Mouse (Mus musculus) cerebral cortex, adult 2 months (tissue): ENCODE data around the gene Dph5.

Experiments used
- WGBS: fragments of 180-500 bp; shearing (Covaris S2); methylation state at CpG from one replicate; pipeline ENCODE4 v1.1.7; 2018; 5-methylcytosine and 5-hydroxymethylcytosine counted together

Dph5 gene

GRCm38 (mm10) chr3:115951221-115951620 lies 63.6 kb downstream of the Dph5 start:
- WGBS: 48% methylated on average over 3 of the region's 3 CpGs

- WGBS: 82% methylated on average over 4 of the region's 4 CpGs
Measured at GRCm38 (mm10) chr3:115952356-115952755, 64.7 kb downstream of the Dph5 start.

- 61% methylated on average over 3 of the region's 3 CpGs for WGBS
Measured at GRCm38 (mm10) chr3:115953088-115953487, 65.5 kb downstream of the Dph5 start.

GRCm38 (mm10) chr3:115957223-115957622 lies 69.6 kb downstream of the Dph5 start:
- 98% methylated on average over 7 of the region's 7 CpGs for WGBS

- WGBS: 86% methylated on average over 11 of the region's 11 CpGs
Measured at GRCm38 (mm10) chr3:115961311-115962027, 73.8 kb downstream of the Dph5 start.

- 74% methylated on average over 4 of the region's 4 CpGs for WGBS
Measured at GRCm38 (mm10) chr3:115962028-115962415, 74.4 kb downstream of the Dph5 start.

GRCm38 (mm10) chr3:115963597-115963996 lies 76.0 kb downstream of the Dph5 start:
- 98% methylated on average over 1 of the region's 1 CpGs for WGBS

- whole genome bisulfite sequencing: 85% methylated on average over 5 of the region's 5 CpGs
Measured at GRCm38 (mm10) chr3:115964071-115964470, 76.4 kb downstream of the Dph5 start.

- 76% methylated on average over 10 of the region's 10 CpGs for WGBS
Measured at GRCm38 (mm10) chr3:115968745-115969530, 81.3 kb downstream of the Dph5 start.

GRCm38 (mm10) chr3:115971045-115971785 lies 83.6 kb downstream of the Dph5 start:
- WGBS: 95% methylated on average over 20 of the region's 20 CpGs

- WGBS: 95% methylated on average over 14 of the region's 14 CpGs
Measured at GRCm38 (mm10) chr3:115971891-115972646, 84.4 kb downstream of the Dph5 start.

GRCm38 (mm10) chr3:115974228-115974627 lies 86.6 kb downstream of the Dph5 start:
- 95% methylated on average over 6 of the region's 6 CpGs for WGBS

GRCm38 (mm10) chr3:115974995-115975394 lies 87.4 kb downstream of the Dph5 start:
- 85% methylated on average over 10 of the region's 10 CpGs for WGBS

GRCm38 (mm10) chr3:115979000-115979399 lies 91.4 kb downstream of the Dph5 start:
- 4% methylated on average over 1 of the region's 1 CpGs for WGBS

GRCm38 (mm10) chr3:115983217-115983616 lies 95.6 kb downstream of the Dph5 start:
- WGBS: 73% methylated on average over 8 of the region's 8 CpGs
